In genomic region chrX:71648848-71649454, GRCm38 (mm10) we compare ENCODE assay signal across 8 mouse cellular contexts. TPM values are rescaled to one million over a fixed set of nuclear protein-coding genes. Genes with fewer than 3 reads are reported as not detected.
DNase-seq lines count a peak whose midpoint lies in the region; ATAC-seq and TF ChIP-seq lines count a peak whose summit lies in the region.

No protein-coding gene starts in this region.

- H3K36me3 ChIP-seq in intestine, embryonic 14.5 days (ENCODE audit: control insufficient read depth, insufficient read depth, low read length), result no peaks in the 10 kb centered on the region
- no peaks in the 10 kb centered on the region for H3K36me3 ChIP-seq in intestine, embryonic 15.5 days
- H3K36me3 ChIP-seq in limb, embryonic 14.5 days (ENCODE audit: control insufficient read depth, insufficient read depth, low read length), result no peaks in the 10 kb centered on the region

- no peaks in the 10 kb centered on the region for H3K4me1 ChIP-seq in intestine, embryonic 14.5 days (replicated peaks; ENCODE audit: control insufficient read depth, insufficient read depth, low read length)
- H3K4me1 ChIP-seq in intestine, embryonic 15.5 days (replicated peaks), result no peaks in the 10 kb centered on the region
- no peaks in the 10 kb centered on the region for H3K4me1 ChIP-seq in limb, embryonic 14.5 days (ENCODE audit: control insufficient read depth, insufficient read depth, low read length)

- no peak for TF ChIP-seq POLR2A in limb, embryonic 14.5 days (IDR thresholded peaks at IDR 0.05; ENCODE audit: borderline replicate concordance, extremely low read depth, insufficient read depth, insufficient read length)

- WGBS in intestine, embryonic 14.5 days, result 40% methylated on average over 6 of the region's 6 CpGs
- 48% methylated on average over 6 of the region's 6 CpGs for WGBS in intestine, embryonic 15.5 days
- 50% methylated on average over 6 of the region's 6 CpGs for WGBS in limb, embryonic 14.5 days

- no peak overlapping the region for H3K4me2 ChIP-seq in intestine, embryonic 14.5 days (ENCODE audit: low read length)
- no peak overlapping the region for H3K4me2 ChIP-seq in intestine, embryonic 15.5 days (replicated peaks)
- H3K4me2 ChIP-seq in limb, embryonic 14.5 days (replicated peaks; ENCODE audit: low read depth, low read length, severe bottlenecking), result no peak overlapping the region

- no peak overlapping the region for H3K4me3 ChIP-seq in intestine, embryonic 14.5 days (ENCODE audit: low read depth, low read length)
- H3K4me3 ChIP-seq in intestine, embryonic 15.5 days (replicated peaks), result no peak overlapping the region
- no peak overlapping the region for H3K4me3 ChIP-seq in limb, embryonic 14.5 days (replicated peaks; ENCODE audit: low read length)

- H3K27ac ChIP-seq in intestine, embryonic 14.5 days (ENCODE audit: low read depth), result no peak overlapping the region
- H3K27ac ChIP-seq in intestine, embryonic 15.5 days, result no peak overlapping the region
- H3K27ac ChIP-seq in limb, embryonic 14.5 days (replicated peaks; ENCODE audit: low read depth, low read length), result no peak overlapping the region

- H3K27me3 ChIP-seq in intestine, embryonic 14.5 days (replicated peaks; ENCODE audit: control insufficient read depth, insufficient read depth, low read length), result no peaks in the 10 kb centered on the region
- H3K27me3 ChIP-seq in intestine, embryonic 15.5 days (replicated peaks), result no peaks in the 10 kb centered on the region
- H3K27me3 ChIP-seq in limb, embryonic 14.5 days (ENCODE audit: control insufficient read depth, insufficient read depth, low read length), result no peaks in the 10 kb centered on the region

- peak; percentile 60 for DNase-seq in intestine, embryonic 14.5 days (ENCODE audit: low spot score)
- DNase-seq in cerebellum, adult 11-12 months, result peak; percentile 26
- peak; percentile 34 for DNase-seq in forelimb bud, embryonic 11.5 days (ENCODE audit: low read depth, low spot score)
- peak; percentile 16 for DNase-seq in induced T-regulatory cell, adult 2 months (ENCODE audit: low read depth)
- DNase-seq in limb, embryonic 14.5 days (ENCODE audit: low spot score), result peak; percentile 41
- peak; percentile 73 for DNase-seq in retina, embryonic 14.5 days (ENCODE audit: low spot score)

- no peak overlapping the region for H3K9ac ChIP-seq in intestine, embryonic 14.5 days (ENCODE audit: low read length)
- H3K9ac ChIP-seq in intestine, embryonic 15.5 days, result no peak overlapping the region
- no peak overlapping the region for H3K9ac ChIP-seq in limb, embryonic 14.5 days (ENCODE audit: low read depth, low read length, severe bottlenecking)

- no peak for ATAC-seq in intestine, embryonic 14.5 days (replicated peaks; ENCODE audit: low FRiP score, low TSS enrichment, low read depth)
- no peak for ATAC-seq in intestine, embryonic 15.5 days
- no peak; the same call in 1 of the 2 replicates for ATAC-seq in limb, embryonic 14.5 days (ENCODE audit: low FRiP score, low read depth)
- no peak for ATAC-seq in erythroid progenitor cell, adult 5-6 weeks (replicated peaks; ENCODE audit: low FRiP score, poor library complexity, severe bottlenecking)

- no peaks in the 10 kb centered on the region for H3K9me3 ChIP-seq in intestine, embryonic 14.5 days (ENCODE audit: control insufficient read depth, low read length)
- H3K9me3 ChIP-seq in intestine, embryonic 15.5 days, result no peaks in the 10 kb centered on the region
- no peaks in the 10 kb centered on the region for H3K9me3 ChIP-seq in limb, embryonic 14.5 days (ENCODE audit: control insufficient read depth, low read length)

RNA-seq across cellular contexts. Expression of gene Gpr50, which starts 14.5 kb away (rescaled TPM):
- polyA plus RNA-seq in intestine, embryonic 14.5 days (2014; fragmentation: Nextera tagmentation; extraction: Ambion mirVana), result 1.6 and 1.7 TPM in 2 replicates
- 0.87 and 1.1 TPM in 2 replicates for polyA plus RNA-seq in intestine, embryonic 15.5 days (2015; fragmentation: Nextera tagmentation; extraction: Ambion mirVana)
- 3.4 and 3.8 TPM in 2 replicates for polyA plus RNA-seq in limb, embryonic 14.5 days (2012; rRNA removed)
- polyA plus RNA-seq in limb, embryonic 14.5 days (2014; fragmentation: Nextera tagmentation; extraction: Ambion mirVana), result 2.0 and 3.3 TPM in 2 replicates
- 1.1 TPM in 1 of 2 replicates, not detected in the other for total RNA-seq in erythroid progenitor cell, adult 5-6 weeks (2015; ENCODE audit: low replicate concordance)
- not detected in 2 replicates for total RNA-seq in erythroid progenitor cell, adult 5-6 weeks (2017; ENCODE audit: low replicate concordance)

Comparison
In these comparisons a context has a peak if more than half of its experiments do, and no peak if none do; other contexts are left out.
1. DNase-seq: peak in every context shown above with its lines; median percentile 73 in retina, embryonic 14.5 days; 60 in intestine, embryonic 14.5 days; 41 in limb, embryonic 14.5 days; 34 in forelimb bud, embryonic 11.5 days; 26 in cerebellum, adult 11-12 months; 16 in induced T-regulatory cell, adult 2 months.